In genomic region chr8:126895133-126895532, GRCm38 (mm10) we compare ENCODE assay signal across 9 mouse cellular contexts. TPM values are rescaled to one million over a fixed set of nuclear protein-coding genes. Genes with fewer than 3 reads are reported as not detected.
DNase-seq lines count a peak whose midpoint lies in the region; ATAC-seq and TF ChIP-seq lines count a peak whose summit lies in the region.
"Had no signal": no experiment of that assay in that cellular context is flagged by ENCODE, and none has a peak within 500 bp of the region (broad histone marks: within the 10 kb centered on the region; RNA-seq: fewer than 3 reads in every experiment).

No protein-coding gene starts in this region.

- DNase-seq in forebrain, embryonic 11.5 days (ENCODE audit: low spot score), result no peak
- peak; percentile 45 for DNase-seq in lung, embryonic 14.5 days
- no peak for DNase-seq in gastrocnemius, postnatal 10 days
- DNase-seq in urinary bladder, adult 2 months (ENCODE audit: low spot score), result no peak

- no peak for TF ChIP-seq CTCF in lung, embryonic 14.5 days (IDR thresholded peaks at IDR 0.05; ENCODE audit: low read depth)
- TF ChIP-seq CTCF in intestine, postnatal 0 days (IDR thresholded peaks at IDR 0.05; ENCODE audit: low read depth), result no peak

- H3K4me2 ChIP-seq in forebrain, embryonic 15.5 days (replicated peaks), result no peak overlapping the region
- H3K4me2 ChIP-seq in forebrain, embryonic 11.5 days (ENCODE audit: low read depth, low read length, severe bottlenecking), result no peak overlapping the region
- no peak overlapping the region for H3K4me2 ChIP-seq in heart, embryonic 15.5 days
- no peak overlapping the region for H3K4me2 ChIP-seq in lung, embryonic 14.5 days
- H3K4me2 ChIP-seq in intestine, postnatal 0 days (replicated peaks; ENCODE audit: low read depth), result no peak overlapping the region

- H3K4me3 ChIP-seq in forebrain, embryonic 15.5 days, result no peak overlapping the region
- no peak overlapping the region for H3K4me3 ChIP-seq in forebrain, embryonic 11.5 days (ENCODE audit: low read depth, low read length)
- no peak overlapping the region for H3K4me3 ChIP-seq in heart, embryonic 15.5 days
- H3K4me3 ChIP-seq in lung, embryonic 14.5 days (ENCODE audit: low read depth, low read length), result no peak overlapping the region
- no peak overlapping the region for H3K4me3 ChIP-seq in intestine, postnatal 0 days (ENCODE audit: low read depth, low read length)
- H3K4me3 ChIP-seq: erythroblast, embryonic 14.5 days had no signal

- H3K36me3 ChIP-seq in forebrain, embryonic 15.5 days, result no peaks in the 10 kb centered on the region
- H3K36me3 ChIP-seq in forebrain, embryonic 11.5 days (ENCODE audit: control insufficient read depth, insufficient read depth, low read length), result no peaks in the 10 kb centered on the region
- no peaks in the 10 kb centered on the region for H3K36me3 ChIP-seq in heart, embryonic 15.5 days
- H3K36me3 ChIP-seq in lung, embryonic 14.5 days (ENCODE audit: insufficient read depth), result no peaks in the 10 kb centered on the region
- H3K36me3 ChIP-seq in intestine, postnatal 0 days (ENCODE audit: control insufficient read depth, insufficient read depth), result no peaks in the 10 kb centered on the region

- no peak overlapping the region for H3K9ac ChIP-seq in forebrain, embryonic 15.5 days (replicated peaks)
- H3K9ac ChIP-seq in forebrain, embryonic 11.5 days (ENCODE audit: low read length), result no peak overlapping the region
- H3K9ac ChIP-seq in heart, embryonic 15.5 days, result no peak overlapping the region
- no peak overlapping the region for H3K9ac ChIP-seq in lung, embryonic 14.5 days
- no peak overlapping the region for H3K9ac ChIP-seq in intestine, postnatal 0 days (ENCODE audit: low read depth, low read length)

- peaks cover 16% of the 10 kb centered on the region for H3K4me1 ChIP-seq in forebrain, embryonic 15.5 days
- no peaks in the 10 kb centered on the region for H3K4me1 ChIP-seq in forebrain, embryonic 11.5 days (replicated peaks; ENCODE audit: control insufficient read depth, insufficient read depth, low read length)
- 0 out of 2 replicates have a peak, but pooled peaks cover 8% of the 10 kb centered on the region for H3K4me1 ChIP-seq in heart, embryonic 15.5 days (replicated peaks)
- H3K4me1 ChIP-seq in lung, embryonic 14.5 days (ENCODE audit: insufficient read depth), result no peaks in the 10 kb centered on the region
- 0 out of 2 replicates have a peak, but pooled peaks cover under 1% of the 10 kb centered on the region for H3K4me1 ChIP-seq in intestine, postnatal 0 days (replicated peaks; ENCODE audit: control insufficient read depth, insufficient read depth, low read length)

- no peaks in the 10 kb centered on the region for H3K9me3 ChIP-seq in forebrain, embryonic 15.5 days
- H3K9me3 ChIP-seq in forebrain, embryonic 11.5 days (ENCODE audit: control insufficient read depth, low read length), result no peaks in the 10 kb centered on the region
- no peaks in the 10 kb centered on the region for H3K9me3 ChIP-seq in heart, embryonic 15.5 days (replicated peaks)
- H3K9me3 ChIP-seq in lung, embryonic 14.5 days (ENCODE audit: low read depth, low read length), result no peaks in the 10 kb centered on the region; the same call in 1 of the 2 replicates
- H3K9me3 ChIP-seq in intestine, postnatal 0 days (ENCODE audit: control insufficient read depth), result no peaks in the 10 kb centered on the region

- WGBS in forebrain, embryonic 15.5 days, result 44% methylated on average over 6 of the region's 6 CpGs
- whole genome bisulfite sequencing in forebrain, embryonic 11.5 days, result 77% methylated on average over 6 of the region's 6 CpGs
- 32% methylated on average over 6 of the region's 6 CpGs for WGBS in heart, embryonic 15.5 days
- WGBS in lung, embryonic 14.5 days, result 26% methylated on average over 6 of the region's 6 CpGs
- WGBS in intestine, postnatal 0 days, result 54% methylated on average over 6 of the region's 6 CpGs

- peak; percentile 97 for ATAC-seq in forebrain, embryonic 15.5 days (replicated peaks)
- no peak for ATAC-seq in forebrain, embryonic 11.5 days (replicated peaks; ENCODE audit: low FRiP score)
- ATAC-seq in CD4-positive, CD25-positive, alpha-beta regulatory T cell, adult 4 months, result peak; percentile 75
- ATAC-seq in heart, embryonic 15.5 days (replicated peaks; ENCODE audit: insufficient number of reproducible peaks, insufficient read depth, low FRiP score, low read depth), result peak; percentile 55; the same call in 1 of the 2 replicates
- ATAC-seq in lung, embryonic 14.5 days (ENCODE audit: insufficient read depth), result no peak
- no peak for ATAC-seq in intestine, postnatal 0 days

- H3K27ac ChIP-seq in forebrain, embryonic 15.5 days (replicated peaks), result peak overlapping the region; percentile 69
- H3K27ac ChIP-seq in forebrain, embryonic 11.5 days (ENCODE audit: low read depth, low read length), result no peak overlapping the region
- H3K27ac ChIP-seq in heart, embryonic 15.5 days, result no peak overlapping the region; the same call in 1 of the 2 replicates
- H3K27ac ChIP-seq in lung, embryonic 14.5 days (ENCODE audit: low read depth), result no peak overlapping the region
- no peak overlapping the region for H3K27ac ChIP-seq in intestine, postnatal 0 days (ENCODE audit: low read depth, low read length)

- no peaks in the 10 kb centered on the region for H3K27me3 ChIP-seq in forebrain, embryonic 15.5 days
- H3K27me3 ChIP-seq in forebrain, embryonic 11.5 days (ENCODE audit: control insufficient read depth, insufficient read depth, low read length), result no peaks in the 10 kb centered on the region
- no peaks in the 10 kb centered on the region for H3K27me3 ChIP-seq in heart, embryonic 15.5 days
- no peaks in the 10 kb centered on the region for H3K27me3 ChIP-seq in lung, embryonic 14.5 days (ENCODE audit: insufficient read depth, low read length)
- no peaks in the 10 kb centered on the region for H3K27me3 ChIP-seq in intestine, postnatal 0 days (replicated peaks; ENCODE audit: control insufficient read depth, insufficient read depth, low read length)

RNA-seq across cellular contexts. Expression of gene Tomm20, which starts 50.5 kb away (rescaled TPM):
- 195 and 209 TPM in 2 replicates for polyA plus RNA-seq in forebrain, embryonic 15.5 days (2015; fragmentation: Nextera tagmentation; extraction: Ambion mirVana)
- 219 and 231 TPM in 2 replicates for polyA plus RNA-seq in forebrain, embryonic 11.5 days (2014; fragmentation: Nextera tagmentation; extraction: Ambion mirVana)
- 10 to 100 TPM; 28.5 to 80.4 TPM for polyA plus RNA-seq in CD4-positive, CD25-positive, alpha-beta regulatory T cell, adult 4 months (2017; shearing (Covaris generic))
- 183 TPM in 2 replicates for polyA plus RNA-seq in heart, embryonic 15.5 days (2015; fragmentation: Nextera tagmentation; extraction: Ambion mirVana)
- 215 and 218 TPM in 2 replicates for polyA plus RNA-seq in lung, embryonic 14.5 days (2014; fragmentation: Nextera tagmentation; extraction: Ambion mirVana)
- polyA plus RNA-seq in intestine, postnatal 0 days (2015; fragmentation: Nextera tagmentation; extraction: Ambion mirVana), result 278 and 296 TPM in 2 replicates
- total RNA-seq in gastrocnemius, postnatal 10 days (2021), result 100 to 1,000 TPM; 114 to 122 TPM
- polyA plus RNA-seq in urinary bladder, adult 2 months (2012; rRNA removed), result 62.4 and 118 TPM in 2 replicates

Comparison
In these comparisons a context has a peak if more than half of its experiments do, and no peak if none do; other contexts are left out.
1. ATAC-seq: peak in forebrain, embryonic 15.5 days (single experiment), CD4-positive, CD25-positive, alpha-beta regulatory T cell, adult 4 months (single experiment) and heart, embryonic 15.5 days (single experiment); none in forebrain, embryonic 11.5 days (single experiment), lung, embryonic 14.5 days (single experiment) and intestine, postnatal 0 days (single experiment).